8 mouse cellular contexts compared by ENCODE assay signal in genomic region chr13:54609301-54609700, GRCm38 (mm10). TPM values are rescaled to one million over a fixed set of nuclear protein-coding genes. Genes with fewer than 3 reads are reported as not detected.
DNase-seq lines count a peak whose midpoint lies in the region; ATAC-seq and TF ChIP-seq lines count a peak whose summit lies in the region.

No protein-coding gene starts in this region.

- H3K4me3 ChIP-seq in forebrain, embryonic 13.5 days: no peak overlapping the region
- H3K4me3 ChIP-seq in forebrain, embryonic 10.5 days: no peak overlapping the region
- H3K4me3 ChIP-seq in limb, embryonic 13.5 days: no peak overlapping the region
- H3K4me3 ChIP-seq in limb, embryonic 10.5 days: no peak overlapping the region
- no peak overlapping the region for H3K4me3 ChIP-seq in heart, postnatal 0 days (ENCODE audit: low read depth, low read length)
- 0 out of 2 replicates have a peak overlapping the region, but pooled peaks have one; percentile 13 for H3K4me3 ChIP-seq in neural tube, embryonic 14.5 days (ENCODE audit: low read depth, low read length)

- peak overlapping the region; percentile 39 for H3K4me2 ChIP-seq in forebrain, embryonic 13.5 days
- H3K4me2 ChIP-seq in limb, embryonic 13.5 days (replicated peaks): peak overlapping the region; percentile 14; the same call in 1 of the 2 replicates
- H3K4me2 ChIP-seq in heart, postnatal 0 days (ENCODE audit: low read depth, low read length): peak overlapping the region; percentile 7
- H3K4me2 ChIP-seq in neural tube, embryonic 14.5 days (ENCODE audit: low read depth, low read length): peak overlapping the region; percentile 40

- H3K9me3 ChIP-seq in forebrain, embryonic 13.5 days (replicated peaks): no peaks in the 10 kb centered on the region
- H3K9me3 ChIP-seq in forebrain, embryonic 10.5 days: no peaks in the 10 kb centered on the region
- no peaks in the 10 kb centered on the region for H3K9me3 ChIP-seq in limb, embryonic 13.5 days
- no peaks in the 10 kb centered on the region for H3K9me3 ChIP-seq in limb, embryonic 10.5 days (replicated peaks)
- H3K9me3 ChIP-seq in heart, postnatal 0 days (replicated peaks; ENCODE audit: control insufficient read depth, low read length): no peaks in the 10 kb centered on the region
- no peaks in the 10 kb centered on the region for H3K9me3 ChIP-seq in neural tube, embryonic 14.5 days (ENCODE audit: control insufficient read depth, low read length)

- peaks cover 21% of the 10 kb centered on the region for H3K4me1 ChIP-seq in forebrain, embryonic 13.5 days
- H3K4me1 ChIP-seq in forebrain, embryonic 10.5 days: peaks cover 32% of the 10 kb centered on the region
- H3K4me1 ChIP-seq in limb, embryonic 13.5 days: peaks cover 21% of the 10 kb centered on the region
- peaks cover 21% of the 10 kb centered on the region for H3K4me1 ChIP-seq in limb, embryonic 10.5 days
- no peaks in the 10 kb centered on the region for H3K4me1 ChIP-seq in heart, postnatal 0 days (ENCODE audit: control insufficient read depth, insufficient read depth)
- peaks cover 26% of the 10 kb centered on the region for H3K4me1 ChIP-seq in neural tube, embryonic 14.5 days (ENCODE audit: control insufficient read depth, insufficient read depth, low read length)

- no peaks in the 10 kb centered on the region for H3K36me3 ChIP-seq in forebrain, embryonic 13.5 days (ENCODE audit: poor library complexity, severe bottlenecking)
- H3K36me3 ChIP-seq in forebrain, embryonic 10.5 days (replicated peaks): no peaks in the 10 kb centered on the region
- H3K36me3 ChIP-seq in limb, embryonic 13.5 days: no peaks in the 10 kb centered on the region; the same call in 1 of the 2 replicates
- H3K36me3 ChIP-seq in limb, embryonic 10.5 days: no peaks in the 10 kb centered on the region
- H3K36me3 ChIP-seq in heart, postnatal 0 days (replicated peaks; ENCODE audit: control insufficient read depth, insufficient read depth, low read length): peaks cover 12% of the 10 kb centered on the region; the same call in 1 of the 2 replicates
- peaks cover 9% of the 10 kb centered on the region; the same call in 1 of the 2 replicates for H3K36me3 ChIP-seq in neural tube, embryonic 14.5 days (ENCODE audit: control insufficient read depth, insufficient read depth, low read length)

- no peak overlapping the region for H3K27ac ChIP-seq in forebrain, embryonic 13.5 days
- H3K27ac ChIP-seq in forebrain, embryonic 10.5 days: no peak overlapping the region
- H3K27ac ChIP-seq in limb, embryonic 13.5 days: no peak overlapping the region
- no peak overlapping the region for H3K27ac ChIP-seq in limb, embryonic 10.5 days
- peak overlapping the region; percentile 22; the same call in 1 of the 2 replicates for H3K27ac ChIP-seq in heart, postnatal 0 days (ENCODE audit: low read depth)
- no peak overlapping the region for H3K27ac ChIP-seq in neural tube, embryonic 14.5 days (ENCODE audit: low read depth, low read length)

- TF ChIP-seq EP300 in heart, postnatal 0 days (IDR thresholded peaks at IDR 0.05; ENCODE audit: low read depth): no peak

- no peak for ATAC-seq in forebrain, embryonic 13.5 days
- no peak for ATAC-seq in limb, embryonic 13.5 days (ENCODE audit: low FRiP score, low read depth)
- no peak for ATAC-seq in heart, postnatal 0 days (ENCODE audit: insufficient read depth, low read depth)
- ATAC-seq in neural tube, embryonic 14.5 days (ENCODE audit: low read depth): no peak

- peak overlapping the region; percentile 48; the same call in 1 of the 2 replicates for H3K9ac ChIP-seq in forebrain, embryonic 13.5 days
- 0 out of 2 replicates have a peak overlapping the region, but pooled peaks have one; percentile 39 for H3K9ac ChIP-seq in limb, embryonic 13.5 days
- H3K9ac ChIP-seq in heart, postnatal 0 days (replicated peaks; ENCODE audit: low read depth, low read length): no peak overlapping the region
- H3K9ac ChIP-seq in neural tube, embryonic 14.5 days (replicated peaks; ENCODE audit: low read depth, low read length): peak overlapping the region; percentile 44

- 19% methylated on average over 1 of the region's 1 CpGs for WGBS in forebrain, embryonic 13.5 days
- 22% methylated on average over 1 of the region's 1 CpGs for WGBS in forebrain, embryonic 10.5 days
- WGBS in limb, embryonic 13.5 days: 48% methylated on average over 1 of the region's 1 CpGs
- WGBS in limb, embryonic 10.5 days: 21% methylated on average over 1 of the region's 1 CpGs
- 14% methylated on average over 1 of the region's 1 CpGs for WGBS in heart, postnatal 0 days
- 19% methylated on average over 1 of the region's 1 CpGs for WGBS in neural tube, embryonic 14.5 days

- DNase-seq in forebrain, embryonic 10.5 days (ENCODE audit: extremely low spot score, low spot score): no peak
- DNase-seq in limb, embryonic 10.5 days (ENCODE audit: low spot score): no peak
- no peak for DNase-seq in heart, postnatal 0 days (ENCODE audit: low spot score)
- no peak for DNase-seq in right cerebral cortex, adult 2 months (ENCODE audit: low spot score in 2 of 2)
- DNase-seq in frontal cortex, postnatal 25 days (ENCODE audit: low spot score in 2 of 2): no peak

- H3K27me3 ChIP-seq in forebrain, embryonic 13.5 days: peaks cover 32% of the 10 kb centered on the region
- H3K27me3 ChIP-seq in forebrain, embryonic 10.5 days (ENCODE audit: poor library complexity, severe bottlenecking): peaks cover 72% of the 10 kb centered on the region
- H3K27me3 ChIP-seq in limb, embryonic 13.5 days: peaks cover 10% of the 10 kb centered on the region; the same call in 1 of the 2 replicates
- peaks cover 34% of the 10 kb centered on the region for H3K27me3 ChIP-seq in limb, embryonic 10.5 days (ENCODE audit: low read depth, poor library complexity, severe bottlenecking)
- no peaks in the 10 kb centered on the region for H3K27me3 ChIP-seq in heart, postnatal 0 days (ENCODE audit: control insufficient read depth, insufficient read depth, low read length)
- H3K27me3 ChIP-seq in neural tube, embryonic 14.5 days (ENCODE audit: control insufficient read depth, insufficient read depth, low read length): no peaks in the 10 kb centered on the region

- TF ChIP-seq CTCF in heart, postnatal 0 days (IDR thresholded peaks at IDR 0.05; ENCODE audit: low read depth): no peak

RNA-seq across cellular contexts. Expression of gene Cltb, which starts 1.8 kb away (rescaled TPM):
- 57.2 and 60.3 TPM in 2 replicates for polyA plus RNA-seq in forebrain, embryonic 13.5 days (2015; fragmentation: Nextera tagmentation; extraction: Ambion mirVana)
- polyA plus RNA-seq in forebrain, embryonic 10.5 days (2016; fragmentation: Nextera tagmentation; extraction: Ambion mirVana): 12.4 and 15.3 TPM in 2 replicates
- polyA plus RNA-seq in limb, embryonic 13.5 days (2015; fragmentation: Nextera tagmentation; extraction: Ambion mirVana): 30.3 and 31.2 TPM in 2 replicates
- 8.5 and 12.3 TPM in 2 replicates for polyA plus RNA-seq in limb, embryonic 10.5 days (2016; fragmentation: Nextera tagmentation; extraction: Ambion mirVana)
- 32.1 and 43.6 TPM in 2 replicates for total RNA-seq in heart, postnatal 0 days (2014; rRNA removed; ENCODE audit: low replicate concordance)
- 66.0 and 66.2 TPM in 2 replicates for polyA plus RNA-seq in heart, postnatal 0 days (2015; fragmentation: Nextera tagmentation; extraction: Ambion mirVana)
- polyA plus RNA-seq in neural tube, embryonic 14.5 days (2014; fragmentation: Nextera tagmentation; extraction: Ambion mirVana): 172 and 200 TPM in 2 replicates

RNA-seq across cellular contexts. Expression of gene Faf2, which starts 12.3 kb away (rescaled TPM):
- polyA plus RNA-seq in forebrain, embryonic 13.5 days (2015; fragmentation: Nextera tagmentation; extraction: Ambion mirVana): 69.4 and 73.2 TPM in 2 replicates
- 80.1 and 83.8 TPM in 2 replicates for polyA plus RNA-seq in forebrain, embryonic 10.5 days (2016; fragmentation: Nextera tagmentation; extraction: Ambion mirVana)
- 85.8 and 90.0 TPM in 2 replicates for polyA plus RNA-seq in limb, embryonic 13.5 days (2015; fragmentation: Nextera tagmentation; extraction: Ambion mirVana)
- polyA plus RNA-seq in limb, embryonic 10.5 days (2016; fragmentation: Nextera tagmentation; extraction: Ambion mirVana): 75.7 and 87.7 TPM in 2 replicates
- 32.1 and 48.9 TPM in 2 replicates for total RNA-seq in heart, postnatal 0 days (2014; rRNA removed; ENCODE audit: low replicate concordance)
- 27.2 and 29.2 TPM in 2 replicates for polyA plus RNA-seq in heart, postnatal 0 days (2015; fragmentation: Nextera tagmentation; extraction: Ambion mirVana)
- 89.1 and 97.9 TPM in 2 replicates for polyA plus RNA-seq in neural tube, embryonic 14.5 days (2014; fragmentation: Nextera tagmentation; extraction: Ambion mirVana)

RNA-seq across cellular contexts. Expression of gene Higd2a, which starts 19.3 kb away (rescaled TPM):
- 204 and 209 TPM in 2 replicates for polyA plus RNA-seq in forebrain, embryonic 13.5 days (2015; fragmentation: Nextera tagmentation; extraction: Ambion mirVana)
- 143 and 144 TPM in 2 replicates for polyA plus RNA-seq in forebrain, embryonic 10.5 days (2016; fragmentation: Nextera tagmentation; extraction: Ambion mirVana)
- 165 and 168 TPM in 2 replicates for polyA plus RNA-seq in limb, embryonic 13.5 days (2015; fragmentation: Nextera tagmentation; extraction: Ambion mirVana)
- polyA plus RNA-seq in limb, embryonic 10.5 days (2016; fragmentation: Nextera tagmentation; extraction: Ambion mirVana): 143 and 148 TPM in 2 replicates
- total RNA-seq in heart, postnatal 0 days (2014; rRNA removed; ENCODE audit: low replicate concordance): 262 and 392 TPM in 2 replicates
- polyA plus RNA-seq in heart, postnatal 0 days (2015; fragmentation: Nextera tagmentation; extraction: Ambion mirVana): 496 and 515 TPM in 2 replicates
- polyA plus RNA-seq in neural tube, embryonic 14.5 days (2014; fragmentation: Nextera tagmentation; extraction: Ambion mirVana): 246 and 295 TPM in 2 replicates

RNA-seq across cellular contexts. Expression of gene Nop16, which starts 19.4 kb away (rescaled TPM):
- polyA plus RNA-seq in forebrain, embryonic 13.5 days (2015; fragmentation: Nextera tagmentation; extraction: Ambion mirVana): 59.6 and 66.2 TPM in 2 replicates
- polyA plus RNA-seq in forebrain, embryonic 10.5 days (2016; fragmentation: Nextera tagmentation; extraction: Ambion mirVana): 99.8 and 111 TPM in 2 replicates
- 91.5 and 91.9 TPM in 2 replicates for polyA plus RNA-seq in limb, embryonic 13.5 days (2015; fragmentation: Nextera tagmentation; extraction: Ambion mirVana)
- polyA plus RNA-seq in limb, embryonic 10.5 days (2016; fragmentation: Nextera tagmentation; extraction: Ambion mirVana): 112 and 143 TPM in 2 replicates
- total RNA-seq in heart, postnatal 0 days (2014; rRNA removed; ENCODE audit: low replicate concordance): 12.1 and 22.9 TPM in 2 replicates
- polyA plus RNA-seq in heart, postnatal 0 days (2015; fragmentation: Nextera tagmentation; extraction: Ambion mirVana): 29.9 and 30.0 TPM in 2 replicates
- 44.1 and 45.0 TPM in 2 replicates for polyA plus RNA-seq in neural tube, embryonic 14.5 days (2014; fragmentation: Nextera tagmentation; extraction: Ambion mirVana)

RNA-seq across cellular contexts. Expression of gene Arl10, which starts 34.5 kb away (rescaled TPM):
- 52.1 and 53.5 TPM in 2 replicates for polyA plus RNA-seq in forebrain, embryonic 13.5 days (2015; fragmentation: Nextera tagmentation; extraction: Ambion mirVana)
- polyA plus RNA-seq in forebrain, embryonic 10.5 days (2016; fragmentation: Nextera tagmentation; extraction: Ambion mirVana): 23.3 and 26.5 TPM in 2 replicates
- 33.6 and 39.5 TPM in 2 replicates for polyA plus RNA-seq in limb, embryonic 13.5 days (2015; fragmentation: Nextera tagmentation; extraction: Ambion mirVana)
- polyA plus RNA-seq in limb, embryonic 10.5 days (2016; fragmentation: Nextera tagmentation; extraction: Ambion mirVana): 28.8 and 31.5 TPM in 2 replicates
- 13.6 and 85.9 TPM in 2 replicates for total RNA-seq in heart, postnatal 0 days (2014; rRNA removed; ENCODE audit: low replicate concordance)
- polyA plus RNA-seq in heart, postnatal 0 days (2015; fragmentation: Nextera tagmentation; extraction: Ambion mirVana): 9.4 and 10.7 TPM in 2 replicates
- polyA plus RNA-seq in neural tube, embryonic 14.5 days (2014; fragmentation: Nextera tagmentation; extraction: Ambion mirVana): 66.7 and 96.3 TPM in 2 replicates
